Mouse (Mus musculus) neural tube, embryonic 14.5 days (tissue): Measurements from ENCODE around the gene Tmem204. TPM values are rescaled to one million over a fixed set of nuclear protein-coding genes. Genes with fewer than 3 reads are reported as not detected.

Experiments used
- ATAC-seq: fragments of 200-750 bp; cut with Nextera tagmentation; 2 replicates; pipeline ENCODE4 v1.8.0; 2017; ENCODE audit warnings: low read depth, mild to moderate bottlenecking, moderate TSS enrichment, moderate library complexity
- H3K27ac ChIP-seq: fragments of 300-500 bp; sonication (generic); 2 replicates; pipeline ENCODE4 v1.5.1; 2014; ENCODE audit warnings: low read depth, mild to moderate bottlenecking, control low read depth, low read length, moderate library complexity, mixed read lengths
- H3K27me3 ChIP-seq: fragments of 300-500 bp; sonication (generic); 2 replicates; pipeline ENCODE4 v1.6.1; 2014; ENCODE audit warnings: low read length; ENCODE audit not compliant: control insufficient read depth, insufficient read depth
- H3K36me3 ChIP-seq: fragments of 300-500 bp; sonication (generic); 2 replicates; pipeline ENCODE4 v1.6.1; 2014; ENCODE audit warnings: low read length, mixed read lengths; ENCODE audit not compliant: control insufficient read depth, insufficient read depth
- H3K4me1 ChIP-seq: fragments of 300-500 bp; sonication (generic); 2 replicates; pipeline ENCODE4 v1.6.1; 2014; ENCODE audit warnings: low read length; ENCODE audit not compliant: control insufficient read depth, insufficient read depth
- H3K4me2 ChIP-seq: fragments of 300-500 bp; sonication (generic); 2 replicates; pipeline ENCODE4 v1.6.1; 2014; ENCODE audit warnings: mild to moderate bottlenecking, low read depth, low read length, control low read depth
- H3K4me3 ChIP-seq: fragments of 300-500 bp; sonication (generic); 2 replicates; pipeline ENCODE4 v1.5.1; 2014; ENCODE audit warnings: low read depth, low read length, control low read depth, mixed read lengths
- H3K9ac ChIP-seq: fragments of 300-500 bp; sonication (generic); replicated peaks from 2 replicates; pipeline ENCODE4 v1.6.1; 2014; ENCODE audit warnings: low read depth, mild to moderate bottlenecking, control low read depth, low read length, mixed read lengths
- H3K9me3 ChIP-seq: fragments of 300-500 bp; sonication (generic); 2 replicates; pipeline ENCODE4 v1.6.1; 2016; ENCODE audit warnings: low read length; ENCODE audit not compliant: control insufficient read depth
- WGBS: fragments of 180-500 bp; shearing (Covaris S2); extraction: QIAGEN DNeasy Blood & Tissue Kit; methylation state at CpG from one replicate; pipeline ENCODE4 v1.1.7; 2014; 5-methylcytosine and 5-hydroxymethylcytosine counted together
- polyA plus RNA-seq: library from polyadenylated mRNA; unstranded; fragments of >200 nt; fragmentation: Nextera tagmentation; extraction: Ambion mirVana; gene quantifications from 2 replicates; pipeline ENCODE4 v1.2.1, GENCODE M21; 2014

Gene Tmem204
- polyA plus RNA-seq, 1 experiment from 2014 or later, result 8.1 TPM

DNA sequence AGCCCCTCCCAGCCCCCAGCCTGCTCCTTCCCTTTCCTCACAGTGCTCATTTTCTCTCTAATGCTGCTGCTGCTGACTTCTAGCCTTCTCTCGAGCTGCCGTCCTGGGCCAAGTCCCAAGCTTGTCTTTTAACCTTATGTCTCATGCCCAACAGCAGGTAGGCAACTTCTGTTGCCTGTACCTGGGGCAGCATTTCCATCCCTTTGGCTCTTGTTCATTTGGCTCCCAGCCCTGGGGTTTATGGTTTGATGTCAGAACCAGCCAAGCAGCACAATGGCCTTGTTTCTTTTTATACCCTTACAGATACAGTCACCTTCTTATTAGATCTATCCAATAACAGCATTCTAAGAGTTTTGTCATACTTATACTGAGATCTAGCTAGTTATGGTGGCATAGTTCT, 12.8 kb upstream of the Tmem204 start:
- Histone ChIP-seq H3K4me2 (no peak overlapping the region), H3K27me3 (no peaks in the 10 kb centered on the region), H3K9me3 (no peaks in the 10 kb centered on the region), H3K36me3 (peaks cover 27% of the 10 kb centered on the region), H3K4me1 (no peaks in the 10 kb centered on the region), H3K9ac (no peak overlapping the region), H3K27ac (no peak overlapping the region), H3K4me3 (no peak overlapping the region)
- 83% methylated on average over 2 of the region's 2 CpGs for WGBS
- ATAC-seq, result no peak

DNA sequence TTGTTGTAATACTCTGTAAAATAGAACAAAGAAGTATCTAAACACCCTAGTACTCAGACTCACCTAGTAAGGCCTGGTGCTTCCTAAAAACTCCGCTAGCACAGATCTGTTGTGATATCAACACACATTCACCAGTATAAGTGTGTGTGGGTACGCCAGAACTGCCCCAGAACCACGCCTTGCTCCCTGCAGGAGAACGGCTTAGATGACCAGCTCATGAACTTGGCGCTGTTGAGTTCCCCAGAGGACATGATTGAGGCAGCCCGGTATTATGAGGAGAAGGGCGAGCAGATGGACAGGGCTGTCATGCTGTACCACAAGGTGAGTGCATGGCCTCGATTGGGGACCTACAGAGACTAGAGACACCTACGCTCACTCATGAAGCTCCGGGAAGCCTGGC, 7.1 kb upstream of the Tmem204 start:
- no peaks in the 10 kb centered on the region for H3K27me3 ChIP-seq
- 92% methylated on average over 10 of the region's 10 CpGs for WGBS
- H3K9ac ChIP-seq, result no peak overlapping the region
- peaks cover 24% of the 10 kb centered on the region; the same call in 1 of the 2 replicates for H3K36me3 ChIP-seq
- no peak overlapping the region for H3K27ac ChIP-seq
- H3K4me3 ChIP-seq, result no peak overlapping the region
- H3K4me2 ChIP-seq, result no peak overlapping the region
- no peaks in the 10 kb centered on the region for H3K9me3 ChIP-seq
- no peaks in the 10 kb centered on the region for H3K4me1 ChIP-seq
- no peak for ATAC-seq

DNA sequence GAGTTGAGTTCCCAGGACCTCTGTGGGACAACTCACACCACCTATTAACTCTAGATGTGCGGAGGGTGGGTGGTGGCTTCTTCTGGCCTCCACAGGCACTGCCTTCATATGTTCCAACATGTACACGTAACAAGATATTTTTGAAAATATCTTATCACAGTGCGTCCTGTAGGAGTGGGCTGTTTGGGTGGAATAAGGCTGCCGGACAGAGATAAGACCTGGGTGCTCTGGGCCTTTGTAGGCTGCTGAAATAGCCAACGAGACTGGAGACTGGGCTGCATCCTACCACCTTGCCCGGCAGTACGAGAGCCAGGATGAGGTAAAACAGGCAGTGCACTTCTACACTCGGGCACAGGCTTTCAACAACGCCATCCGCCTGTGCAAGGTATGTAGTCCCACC, 5.8 kb upstream of the Tmem204 start:
- Histone ChIP-seq H3K27ac (no peak overlapping the region), H3K4me3 (no peak overlapping the region), H3K9me3 (no peaks in the 10 kb centered on the region), H3K4me1 (no peaks in the 10 kb centered on the region), H3K36me3 (peaks cover 24% of the 10 kb centered on the region; the same call in 1 of the 2 replicates), H3K4me2 (no peak overlapping the region), H3K27me3 (no peaks in the 10 kb centered on the region), H3K9ac (no peak overlapping the region)
- no peak for ATAC-seq
- 94% methylated on average over 10 of the region's 10 CpGs for WGBS

DNA sequence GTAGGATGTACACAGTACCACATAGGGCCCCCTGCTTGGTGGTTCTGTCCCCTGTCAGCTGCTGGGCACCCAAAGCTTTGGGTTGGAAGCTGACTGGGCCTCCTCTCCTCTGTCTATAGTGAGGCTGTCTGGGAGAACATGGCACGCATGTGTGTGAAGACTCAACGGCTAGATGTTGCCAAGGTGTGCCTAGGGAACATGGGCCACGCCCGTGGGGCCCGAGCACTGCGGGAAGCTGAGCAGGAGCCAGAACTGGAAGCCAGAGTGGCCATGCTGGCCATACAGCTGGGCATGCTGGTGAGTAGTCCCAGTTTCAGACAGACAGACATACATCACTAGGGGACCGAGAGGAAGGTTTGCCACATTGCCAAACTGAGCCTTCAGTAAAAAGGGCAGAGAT, 3.3 kb upstream of the Tmem204 start:
- Histone ChIP-seq H3K36me3 (peaks cover 19% of the 10 kb centered on the region; the same call in 1 of the 2 replicates), H3K9me3 (no peaks in the 10 kb centered on the region), H3K4me3 (no peak overlapping the region), H3K27ac (no peak overlapping the region), H3K4me2 (no peak overlapping the region), H3K4me1 (no peaks in the 10 kb centered on the region), H3K9ac (no peak overlapping the region), H3K27me3 (no peaks in the 10 kb centered on the region)
- WGBS, result 89% methylated on average over 7 of the region's 7 CpGs
- ATAC-seq, result no peak

DNA sequence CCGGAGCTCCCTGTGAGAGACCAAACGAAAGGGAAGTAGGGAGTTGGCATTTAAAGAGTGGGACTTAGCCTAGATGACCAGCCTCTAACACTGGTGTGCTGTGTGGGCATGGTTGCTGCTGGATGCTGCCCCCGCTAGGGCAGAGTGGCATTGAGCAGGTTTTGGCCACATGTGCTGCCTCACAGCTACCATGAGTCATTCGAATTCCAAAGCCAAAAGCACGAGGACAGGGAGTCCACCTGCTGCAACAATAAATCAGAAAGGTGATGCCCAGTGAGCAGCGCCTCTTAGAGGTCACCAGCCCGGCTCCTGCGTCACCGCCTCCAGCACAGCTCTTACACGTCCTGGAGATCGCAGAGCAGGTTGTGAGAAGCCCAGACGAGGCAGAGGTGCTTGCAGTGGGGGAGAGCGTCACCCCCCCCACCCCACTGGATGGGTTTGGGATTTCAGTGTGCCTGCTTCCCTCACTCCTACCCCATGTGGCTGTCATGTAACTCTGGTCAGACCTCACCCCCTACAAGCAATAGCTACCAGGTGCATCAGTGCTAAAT, 1.5 kb upstream of the Tmem204 start:
- Histone ChIP-seq H3K4me2 (no peak overlapping the region), H3K9me3 (no peaks in the 10 kb centered on the region), H3K27ac (no peak overlapping the region), H3K4me3 (no peak overlapping the region), H3K9ac (no peak overlapping the region), H3K36me3 (peaks cover 13% of the 10 kb centered on the region; the same call in 1 of the 2 replicates), H3K4me1 (no peaks in the 10 kb centered on the region), H3K27me3 (no peaks in the 10 kb centered on the region)
- 79% methylated on average over 13 of the region's 13 CpGs for WGBS
- ATAC-seq, result no peak

DNA sequence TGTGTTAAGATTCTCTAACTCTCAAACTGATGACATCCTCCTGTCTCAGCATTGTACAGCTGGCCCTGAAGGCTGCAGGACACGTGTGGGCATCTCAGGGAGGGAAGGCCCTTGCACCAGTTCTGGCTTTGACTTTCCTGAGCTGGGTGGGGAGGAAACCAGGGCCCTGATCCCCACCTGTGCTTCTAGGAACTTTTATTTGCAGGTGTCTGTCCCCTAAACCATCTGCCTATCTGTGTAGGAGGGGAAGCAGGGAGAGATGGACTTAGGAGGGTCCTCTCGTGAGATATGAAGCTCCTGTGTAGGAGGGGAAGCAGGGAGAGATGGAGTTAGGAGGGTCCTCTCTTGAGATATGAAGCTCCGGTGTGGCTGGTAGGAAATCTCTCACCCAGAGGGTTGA, 504 bp downstream of the Tmem204 start:
- Histone ChIP-seq H3K4me3 (no peak overlapping the region), H3K27ac (no peak overlapping the region), H3K36me3 (0 out of 2 replicates have a peak, but pooled peaks cover 1% of the 10 kb centered on the region), H3K9ac (no peak overlapping the region), H3K4me2 (no peak overlapping the region), H3K9me3 (no peaks in the 10 kb centered on the region), H3K4me1 (peaks cover 7% of the 10 kb centered on the region; the same call in 1 of the 2 replicates), H3K27me3 (no peaks in the 10 kb centered on the region)
- WGBS, result 86% methylated on average over 3 of the region's 3 CpGs
- ATAC-seq, result no peak

DNA sequence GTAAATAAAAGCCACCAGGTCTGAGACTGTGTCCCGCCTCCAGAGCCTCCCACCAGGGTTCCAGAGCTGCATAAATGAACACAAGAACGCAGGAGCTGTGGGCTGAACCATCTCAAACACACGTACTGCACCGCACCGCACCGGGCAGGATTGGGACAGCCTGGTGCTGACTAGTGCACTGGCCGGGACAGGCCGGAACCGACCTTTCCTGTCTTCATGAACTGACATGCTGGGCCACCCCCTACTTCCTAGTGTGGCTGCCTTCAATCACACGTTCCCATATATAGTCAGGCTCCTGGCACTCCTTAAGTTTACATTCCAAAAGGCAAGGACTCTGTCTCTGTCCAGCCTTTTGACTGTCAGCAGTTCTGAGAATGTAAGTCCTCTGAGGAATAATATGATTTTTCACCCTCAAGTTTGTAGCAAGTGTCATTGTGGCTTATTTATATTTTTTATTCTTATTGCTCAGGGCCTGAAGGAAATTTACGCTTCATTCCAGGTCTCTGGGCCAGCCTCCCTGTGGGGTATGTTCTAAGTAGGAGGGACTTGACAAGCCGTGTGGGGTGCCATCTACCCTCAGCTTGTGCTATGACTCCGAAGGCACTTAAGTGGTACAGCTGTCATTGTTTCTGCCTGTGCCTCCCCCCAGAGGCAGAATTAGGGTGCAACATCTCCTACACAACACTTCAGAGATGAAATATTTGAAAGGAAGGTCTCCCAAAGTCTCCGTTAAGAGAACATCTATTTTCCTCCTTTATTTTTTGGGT, 1.1 kb downstream of the Tmem204 start:
- Histone ChIP-seq H3K4me1 (peaks cover 7% of the 10 kb centered on the region; the same call in 1 of the 2 replicates), H3K9ac (no peak overlapping the region), H3K9me3 (no peaks in the 10 kb centered on the region), H3K4me3 (no peak overlapping the region), H3K36me3 (no peaks in the 10 kb centered on the region), H3K4me2 (no peak overlapping the region), H3K27me3 (no peaks in the 10 kb centered on the region), H3K27ac (no peak overlapping the region)
- 79% methylated on average over 14 of the region's 14 CpGs for WGBS
- no peak for ATAC-seq

DNA sequence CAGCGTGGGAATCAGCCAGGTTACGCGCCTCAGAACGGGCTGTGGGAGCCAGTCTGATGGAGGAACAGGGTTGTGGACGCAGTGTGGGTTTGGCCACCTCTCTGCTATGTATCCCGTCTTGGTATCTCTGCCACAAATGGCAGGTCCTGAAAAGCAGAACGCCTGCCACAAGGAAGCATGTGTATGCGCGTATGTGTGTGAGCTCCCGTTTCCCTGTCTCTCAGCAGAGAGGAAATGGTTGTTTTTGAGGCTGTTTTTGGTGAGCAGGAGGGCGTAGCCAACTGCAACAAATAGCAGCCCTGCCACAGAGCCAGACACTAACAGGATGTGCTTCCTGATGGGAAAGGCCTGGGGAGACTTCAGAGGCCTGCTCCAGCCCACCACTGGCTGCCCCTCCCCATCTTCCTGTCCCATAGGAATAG, 2.4 kb downstream of the Tmem204 start:
- 0 out of 2 replicates have a peak overlapping the region, but pooled peaks have one; percentile 16 for H3K27ac ChIP-seq
- H3K4me1 ChIP-seq, result peaks cover 7% of the 10 kb centered on the region; the same call in 1 of the 2 replicates
- 82% methylated on average over 11 of the region's 11 CpGs for WGBS
- no peak overlapping the region for H3K9ac ChIP-seq
- no peak overlapping the region for H3K4me2 ChIP-seq
- no peaks in the 10 kb centered on the region for H3K36me3 ChIP-seq
- no peaks in the 10 kb centered on the region for H3K9me3 ChIP-seq
- no peak for ATAC-seq
- H3K4me3 ChIP-seq, result peak overlapping the region; percentile 0; the same call in 1 of the 2 replicates
- H3K27me3 ChIP-seq, result no peaks in the 10 kb centered on the region

DNA sequence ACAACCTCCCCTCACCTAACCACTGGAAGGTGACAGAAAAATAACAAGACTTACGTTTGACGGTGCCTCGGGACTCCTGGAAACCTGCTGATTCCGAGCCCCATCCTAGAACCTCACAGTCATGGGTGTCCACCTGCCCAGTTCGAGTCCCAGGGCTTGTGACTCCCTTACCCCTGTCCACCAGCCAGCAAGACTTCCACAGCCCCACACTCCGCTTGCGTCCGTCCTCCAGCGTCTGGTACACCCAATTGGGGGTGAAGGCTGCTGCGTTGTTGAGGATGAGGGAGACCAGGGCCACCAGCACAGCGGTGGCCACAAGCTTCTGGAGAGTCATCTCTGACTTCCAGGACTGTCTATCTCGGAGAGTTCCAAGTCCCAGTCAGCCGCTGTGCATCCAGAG, 3.2 kb downstream of the Tmem204 start:
- H3K36me3 ChIP-seq, result no peaks in the 10 kb centered on the region
- H3K4me2 ChIP-seq, result peak overlapping the region; percentile 8; the same call in 1 of the 2 replicates
- peaks cover 7% of the 10 kb centered on the region; the same call in 1 of the 2 replicates for H3K4me1 ChIP-seq
- no peaks in the 10 kb centered on the region for H3K27me3 ChIP-seq
- WGBS, result 89% methylated on average over 13 of the region's 13 CpGs
- H3K9me3 ChIP-seq, result no peaks in the 10 kb centered on the region
- peak overlapping the region; percentile 0; the same call in 1 of the 2 replicates for H3K4me3 ChIP-seq
- H3K27ac ChIP-seq, result no peak overlapping the region
- H3K9ac ChIP-seq, result 0 out of 2 replicates have a peak overlapping the region, but pooled peaks have one; percentile 2
- ATAC-seq, result no peak
